Mouse (Mus musculus) heart, embryonic 14.5 days (tissue): ENCODE measurements around the gene Khk. TPM values are rescaled to one million over a fixed set of nuclear protein-coding genes. Genes with fewer than 3 reads are reported as not detected.

Source experiments
- ATAC-seq: fragments of 200-750 bp; cut with Nextera tagmentation; 2 replicates; pipeline ENCODE4 v1.8.0; 2017; ENCODE audit warnings: low read depth, moderate TSS enrichment; ENCODE audit not compliant: insufficient number of reproducible peaks, insufficient read depth, low FRiP score
- H3K27ac ChIP-seq, 2 experiments: fragments of 200-500 bp in 1 of 2; fragments of 300-500 bp in 1 of 2; sonication (generic) in 1 of 2; replicated peaks in 1 of 2; 2 replicates each; pipeline ENCODE4 v1.5.1; 2012 to 2014; ENCODE audit warnings: low read depth in 2 of 2, low read length in 2 of 2, control low read depth in 1 of 2, mild to moderate bottlenecking in 1 of 2, mixed read lengths in 1 of 2; ENCODE audit not compliant: control insufficient read depth in 1 of 2, insufficient read depth in 1 of 2
- H3K27me3 ChIP-seq: fragments of 300-500 bp; sonication (generic); 2 replicates; pipeline ENCODE4 v1.6.1; 2014; ENCODE audit warnings: mild to moderate bottlenecking, low read length, control low read depth; ENCODE audit not compliant: control insufficient read depth, insufficient read depth
- H3K36me3 ChIP-seq: fragments of 300-500 bp; sonication (generic); 2 replicates; pipeline ENCODE4 v1.6.1; 2014; ENCODE audit warnings: mild to moderate bottlenecking, control low read depth, low read length, mixed read lengths; ENCODE audit not compliant: control insufficient read depth, insufficient read depth
- H3K4me1 ChIP-seq, 2 experiments: fragments of 200-500 bp in 1 of 2; fragments of 300-500 bp in 1 of 2; sonication (generic) in 1 of 2; 2 replicates each; pipeline ENCODE4 v1.6.1; 2012 to 2014; ENCODE audit warnings: low read length in 2 of 2, control low read depth in 1 of 2, mixed read lengths in 1 of 2; ENCODE audit not compliant: control insufficient read depth in 2 of 2, insufficient read depth in 2 of 2
- H3K4me2 ChIP-seq: fragments of 300-500 bp; sonication (generic); 2 replicates; pipeline ENCODE4 v1.6.1; 2014; ENCODE audit warnings: mild to moderate bottlenecking, low read length
- H3K4me3 ChIP-seq, 2 experiments: fragments of 200-500 bp in 1 of 2; fragments of 300-500 bp in 1 of 2; sonication (generic) in 1 of 2; 2 replicates each; pipeline ENCODE4 v1.5.1; 2012 to 2014; ENCODE audit warnings: low read length in 2 of 2, mild to moderate bottlenecking in 2 of 2, control low read depth in 1 of 2, low read depth in 1 of 2, moderate library complexity in 1 of 2; ENCODE audit not compliant: control insufficient read depth in 1 of 2, insufficient read depth in 1 of 2
- H3K9ac ChIP-seq: fragments of 300-500 bp; sonication (generic); 2 replicates; pipeline ENCODE4 v1.6.1; 2014; ENCODE audit warnings: mild to moderate bottlenecking, low read length
- H3K9me3 ChIP-seq: fragments of 300-500 bp; sonication (generic); 2 replicates; pipeline ENCODE4 v1.6.1; 2016; ENCODE audit warnings: low read length, control low read depth; ENCODE audit not compliant: control insufficient read depth
- WGBS: fragments of 180-500 bp; shearing (Covaris S2); extraction: QIAGEN DNeasy Blood & Tissue Kit; methylation state at CpG from one replicate; pipeline ENCODE4 v1.1.7; 2014; 5-methylcytosine and 5-hydroxymethylcytosine counted together
- polyA plus RNA-seq: library from polyadenylated mRNA; unstranded; fragments of >200 nt; fragmentation: Nextera tagmentation; extraction: Ambion mirVana; gene quantifications from 2 replicates; pipeline ENCODE4 v1.2.1, GENCODE M21; 2014

Khk gene
- polyA plus RNA-seq, 1 experiment from 2014 or later, result 12.1 TPM

- no peaks in the 10 kb centered on the region for H3K27me3 ChIP-seq
- no peaks in the 10 kb centered on the region for H3K9me3 ChIP-seq
- peak overlapping the region; percentile 54 to 64 for H3K4me3 ChIP-seq
- H3K9ac ChIP-seq, result peak overlapping the region; percentile 83
- H3K4me2 ChIP-seq, result peak overlapping the region; percentile 73
- 58% methylated on average over 7 of the region's 7 CpGs for WGBS
- H3K4me1 ChIP-seq, result peaks cover 46 to 61% of the 10 kb centered on the region in 2 experiments
- peak overlapping the region; percentile 94 to 95 for H3K27ac ChIP-seq
- no peak for ATAC-seq
- H3K36me3 ChIP-seq, result peaks cover 24% of the 10 kb centered on the region
Observed at GRCm38 (mm10) chr5:30914101-30914635, 7.1 kb upstream of the Khk start.

GRCm38 (mm10) chr5:30914849-30915248, 6.4 kb upstream of the Khk start:
- peaks cover 31% of the 10 kb centered on the region for H3K36me3 ChIP-seq

GRCm38 (mm10) chr5:30915456-30915855, 5.8 kb upstream of the Khk start:
- Histone ChIP-seq H3K27me3 (no peaks in the 10 kb centered on the region), H3K27ac (peak overlapping the region; percentile 94 to 95), H3K4me1 (peaks cover 39 to 55% of the 10 kb centered on the region in 2 experiments), H3K36me3 (peaks cover 37% of the 10 kb centered on the region), H3K4me2 (peak overlapping the region; percentile 73), H3K9ac (peak overlapping the region; percentile 83), H3K4me3 (peak overlapping the region; percentile 54 to 64), H3K9me3 (no peaks in the 10 kb centered on the region)
- whole genome bisulfite sequencing, result 43% methylated on average over 9 of the region's 9 CpGs
- ATAC-seq, result no peak

More at GRCm38 (mm10) chr5:30914849-30915248, 6.4 kb upstream of the Khk start:
- 52% methylated on average over 6 of the region's 6 CpGs for WGBS
- peak overlapping the region; percentile 54 to 64 for H3K4me3 ChIP-seq
- peaks cover 39 to 54% of the 10 kb centered on the region in 2 experiments for H3K4me1 ChIP-seq
- no peaks in the 10 kb centered on the region for H3K27me3 ChIP-seq
- H3K27ac ChIP-seq, result peak overlapping the region; percentile 94 to 95
- peak overlapping the region; percentile 83 for H3K9ac ChIP-seq
- peak overlapping the region; percentile 73 for H3K4me2 ChIP-seq
- no peak for ATAC-seq
- no peaks in the 10 kb centered on the region for H3K9me3 ChIP-seq

GRCm38 (mm10) chr5:30915974-30916433, 5.2 kb upstream of the Khk start:
- peak; percentile 36 for ATAC-seq

GRCm38 (mm10) chr5:30916841-30917240, 4.4 kb upstream of the Khk start:
- WGBS, result 89% methylated on average over 9 of the region's 9 CpGs
- Histone ChIP-seq H3K9ac (no peak overlapping the region), H3K9me3 (no peaks in the 10 kb centered on the region), H3K27me3 (no peaks in the 10 kb centered on the region), H3K27ac (peak overlapping the region in 1 of 2 experiments; percentile 94; a peak in 2 of 4 replicates), H3K4me1 (peaks cover 39 to 54% of the 10 kb centered on the region in 2 experiments), H3K36me3 (peaks cover 44% of the 10 kb centered on the region), H3K4me3 (no peak overlapping the region), H3K4me2 (0 out of 2 replicates have a peak overlapping the region, but pooled peaks have one; percentile 73)
- no peak for ATAC-seq

More at GRCm38 (mm10) chr5:30915974-30916433, 5.2 kb upstream of the Khk start:
- Histone ChIP-seq H3K4me1 (peaks cover 39 to 55% of the 10 kb centered on the region in 2 experiments), H3K36me3 (peaks cover 42% of the 10 kb centered on the region), H3K9ac (peak overlapping the region; percentile 83; the same call in 1 of the 2 replicates), H3K4me2 (peak overlapping the region; percentile 73), H3K27ac (peak overlapping the region; percentile 71 to 94), H3K9me3 (no peaks in the 10 kb centered on the region), H3K4me3 (peak overlapping the region in 1 of 2 experiments; percentile 54; a peak in 3 of 4 replicates), H3K27me3 (no peaks in the 10 kb centered on the region)
- under 1% methylated on average over 7 of the region's 7 CpGs for WGBS

GRCm38 (mm10) chr5:30917348-30917747, 3.9 kb upstream of the Khk start:
- no peaks in the 10 kb centered on the region for H3K27me3 ChIP-seq
- no peaks in the 10 kb centered on the region for H3K9me3 ChIP-seq
- peaks cover 44% of the 10 kb centered on the region for H3K36me3 ChIP-seq
- H3K27ac ChIP-seq, result no peak overlapping the region
- H3K4me3 ChIP-seq, result no peak overlapping the region
- WGBS, result 84% methylated on average over 11 of the region's 11 CpGs
- H3K4me1 ChIP-seq, result peaks cover 37 to 54% of the 10 kb centered on the region in 2 experiments
- H3K4me2 ChIP-seq, result no peak overlapping the region
- no peak for ATAC-seq
- H3K9ac ChIP-seq, result no peak overlapping the region

GRCm38 (mm10) chr5:30917891-30918670, 3.1 kb upstream of the Khk start:
- H3K9ac ChIP-seq, result no peak overlapping the region
- H3K27me3 ChIP-seq, result no peaks in the 10 kb centered on the region
- no peak overlapping the region for H3K27ac ChIP-seq
- no peak for ATAC-seq
- H3K9me3 ChIP-seq, result no peaks in the 10 kb centered on the region
- peaks cover 44% of the 10 kb centered on the region for H3K36me3 ChIP-seq
- H3K4me3 ChIP-seq, result no peak overlapping the region
- peaks cover 34 to 54% of the 10 kb centered on the region in 2 experiments for H3K4me1 ChIP-seq
- no peak overlapping the region for H3K4me2 ChIP-seq
- WGBS, result 88% methylated on average over 31 of the region's 31 CpGs
